Mouse (Mus musculus) heart, embryonic 12.5 days (tissue): ENCODE data around the gene Wdr31. TPM values are rescaled to one million over a fixed set of nuclear protein-coding genes. Genes with fewer than 3 reads are reported as not detected.

Source experiments
- ATAC-seq: fragments of 200-750 bp; cut with Nextera tagmentation; 2 replicates; pipeline ENCODE4 v1.8.0; 2017; ENCODE audit warnings: moderate TSS enrichment, moderate library complexity; ENCODE audit not compliant: insufficient number of reproducible peaks, low FRiP score
- H3K27ac ChIP-seq: fragments of 300-500 bp; sonication (generic); 2 replicates; pipeline ENCODE4 v1.5.1; 2016; ENCODE audit warnings: mild to moderate bottlenecking, moderate library complexity; ENCODE audit not compliant: poor library complexity, severe bottlenecking
- H3K27me3 ChIP-seq: fragments of 300-500 bp; sonication (generic); replicated peaks from 2 replicates; pipeline ENCODE4 v1.6.1; 2016; ENCODE audit warnings: mild to moderate bottlenecking, moderate library complexity
- H3K36me3 ChIP-seq: fragments of 300-500 bp; sonication (generic); 2 replicates; pipeline ENCODE4 v1.6.1; 2016; ENCODE audit warnings: mild to moderate bottlenecking, moderate library complexity
- H3K4me1 ChIP-seq: fragments of 300-500 bp; sonication (generic); replicated peaks from 2 replicates; pipeline ENCODE4 v1.6.1; 2016; ENCODE audit warnings: mild to moderate bottlenecking
- H3K4me2 ChIP-seq: fragments of 300-500 bp; sonication (generic); 2 replicates; pipeline ENCODE4 v1.6.1; 2016; ENCODE audit warnings: mild to moderate bottlenecking, moderate library complexity
- H3K4me3 ChIP-seq: fragments of 300-500 bp; sonication (generic); 2 replicates; pipeline ENCODE4 v1.5.1; 2016; ENCODE audit warnings: mild to moderate bottlenecking
- H3K9ac ChIP-seq: fragments of 300-500 bp; sonication (generic); 2 replicates; pipeline ENCODE4 v1.6.1; 2016; ENCODE audit warnings: mild to moderate bottlenecking, moderate library complexity
- H3K9me3 ChIP-seq: fragments of 300-500 bp; sonication (generic); replicated peaks from 2 replicates; pipeline ENCODE4 v1.6.1; 2016; ENCODE audit warnings: mild to moderate bottlenecking, moderate library complexity
- WGBS: fragments of 180-500 bp; shearing (Covaris S2); methylation state at CpG from one replicate; pipeline ENCODE4 v1.1.7; 2016; 5-methylcytosine and 5-hydroxymethylcytosine counted together
- polyA plus RNA-seq: library from polyadenylated mRNA; unstranded; fragments of >200 nt; fragmentation: Nextera tagmentation; extraction: Ambion mirVana; gene quantifications from 2 replicates; pipeline ENCODE4 v1.2.1, GENCODE M21; 2016

Gene Wdr31
- polyA plus RNA-seq, 1 experiment from 2014 or later, result 4.0 TPM

DNA sequence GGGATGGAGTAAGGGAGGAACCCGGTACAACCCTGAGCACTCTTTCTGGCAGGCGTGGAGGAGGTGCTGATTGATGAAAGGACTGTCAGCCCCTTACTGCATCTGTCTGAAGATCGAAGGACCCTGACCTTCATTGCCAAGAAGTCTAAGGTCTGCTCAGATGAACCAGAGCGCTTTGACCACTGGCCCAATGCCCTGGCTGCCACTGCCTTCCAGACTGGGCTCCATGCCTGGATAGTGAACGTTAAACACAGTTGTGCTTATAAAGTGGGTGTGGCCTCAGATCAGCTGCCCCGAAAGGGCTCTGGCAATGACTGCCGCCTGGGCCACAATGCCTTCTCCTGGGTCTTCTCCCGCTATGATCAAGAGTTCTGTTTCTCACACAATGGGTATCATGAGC is 25.2 kb upstream of the Wdr31 start:
- Histone ChIP-seq H3K27me3 (no peaks in the 10 kb centered on the region), H3K4me3 (no peak overlapping the region), H3K4me2 (no peak overlapping the region), H3K9ac (no peak overlapping the region), H3K36me3 (peaks cover 24% of the 10 kb centered on the region), H3K4me1 (0 out of 2 replicates have a peak, but pooled peaks cover 6% of the 10 kb centered on the region), H3K27ac (no peak overlapping the region), H3K9me3 (no peaks in the 10 kb centered on the region)
- WGBS, result 63% methylated on average over 8 of the region's 8 CpGs
- ATAC-seq, result no peak

DNA sequence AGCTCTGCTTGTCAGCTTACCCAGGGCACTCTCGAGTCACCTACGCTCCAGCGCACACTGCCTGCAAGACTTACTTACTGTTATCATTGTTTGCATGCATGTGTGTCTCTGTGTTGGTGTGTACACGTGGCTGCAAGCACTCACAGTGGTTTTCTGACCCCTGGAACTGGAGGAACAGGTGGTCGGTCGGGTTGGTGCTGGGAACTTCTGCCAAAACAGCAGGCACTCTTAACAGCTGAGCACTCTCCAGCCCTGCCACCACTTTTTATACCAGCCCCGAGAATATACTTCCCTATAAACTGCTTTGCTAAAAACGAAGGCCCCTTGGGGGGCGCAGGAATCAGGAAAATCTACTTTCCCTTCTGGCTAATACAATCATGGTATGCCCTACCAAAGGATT is 23.5 kb upstream of the Wdr31 start:
- ATAC-seq, result no peak
- Histone ChIP-seq H3K36me3 (peaks cover 17% of the 10 kb centered on the region), H3K9ac (no peak overlapping the region), H3K4me2 (no peak overlapping the region), H3K4me3 (no peak overlapping the region), H3K9me3 (no peaks in the 10 kb centered on the region), H3K4me1 (0 out of 2 replicates have a peak, but pooled peaks cover 6% of the 10 kb centered on the region), H3K27me3 (no peaks in the 10 kb centered on the region), H3K27ac (no peak overlapping the region)
- WGBS, result 55% methylated on average over 9 of the region's 9 CpGs

DNA sequence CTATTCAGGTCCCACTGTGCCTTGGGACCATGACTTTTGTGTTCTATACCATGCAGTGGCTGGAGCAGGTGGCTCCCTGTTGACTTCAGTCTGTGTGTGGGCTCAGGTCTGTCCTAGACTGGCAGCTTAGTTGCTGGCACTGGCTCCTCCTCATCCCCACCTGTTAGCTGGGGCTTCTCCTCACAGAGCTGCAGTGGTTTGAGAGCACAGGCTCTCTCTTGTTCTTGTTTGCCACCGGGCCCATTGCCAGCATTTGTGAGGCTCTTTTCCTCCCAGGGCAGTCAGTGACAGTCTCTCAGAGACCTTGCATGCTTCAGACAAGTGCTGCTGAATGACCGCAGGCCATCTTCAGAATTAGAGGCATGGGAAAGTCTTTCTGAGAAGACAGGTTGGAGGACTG is 22.0 kb upstream of the Wdr31 start:
- WGBS, result 78% methylated on average over 2 of the region's 2 CpGs
- H3K27ac ChIP-seq, result no peak overlapping the region
- no peaks in the 10 kb centered on the region for H3K27me3 ChIP-seq
- no peak overlapping the region for H3K4me3 ChIP-seq
- 0 out of 2 replicates have a peak, but pooled peaks cover 6% of the 10 kb centered on the region for H3K4me1 ChIP-seq
- no peak overlapping the region for H3K4me2 ChIP-seq
- H3K9ac ChIP-seq, result no peak overlapping the region
- no peaks in the 10 kb centered on the region for H3K9me3 ChIP-seq
- ATAC-seq, result no peak
- H3K36me3 ChIP-seq, result peaks cover 2% of the 10 kb centered on the region; the same call in 1 of the 2 replicates

DNA sequence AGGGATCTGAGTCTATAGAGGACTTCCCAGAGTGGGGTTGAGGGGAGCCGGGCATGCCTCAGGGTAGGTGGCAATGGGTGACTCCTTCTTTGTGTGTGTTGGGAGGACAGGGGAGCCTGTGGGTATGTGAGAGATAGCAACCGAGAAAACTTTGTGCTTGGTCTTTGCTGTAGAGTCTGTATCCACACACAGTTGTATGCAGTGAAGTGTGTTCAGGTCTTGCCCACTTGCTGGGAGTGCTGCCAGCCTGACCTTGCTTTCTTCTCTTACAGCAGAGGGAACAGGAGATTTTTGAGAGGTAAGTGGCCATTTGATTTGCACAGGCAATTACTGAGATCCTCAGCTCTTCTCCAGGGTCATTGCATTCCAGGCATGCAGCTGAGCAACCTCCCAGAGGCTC is 17.2 kb upstream of the Wdr31 start:
- WGBS, result 76% methylated on average over 2 of the region's 2 CpGs
- no peak for ATAC-seq
- no peaks in the 10 kb centered on the region for H3K4me1 ChIP-seq
- no peak overlapping the region for H3K9ac ChIP-seq
- H3K4me2 ChIP-seq, result no peak overlapping the region
- no peaks in the 10 kb centered on the region for H3K36me3 ChIP-seq
- H3K27ac ChIP-seq, result no peak overlapping the region
- no peak overlapping the region for H3K4me3 ChIP-seq
- H3K9me3 ChIP-seq, result no peaks in the 10 kb centered on the region
- no peaks in the 10 kb centered on the region for H3K27me3 ChIP-seq

DNA sequence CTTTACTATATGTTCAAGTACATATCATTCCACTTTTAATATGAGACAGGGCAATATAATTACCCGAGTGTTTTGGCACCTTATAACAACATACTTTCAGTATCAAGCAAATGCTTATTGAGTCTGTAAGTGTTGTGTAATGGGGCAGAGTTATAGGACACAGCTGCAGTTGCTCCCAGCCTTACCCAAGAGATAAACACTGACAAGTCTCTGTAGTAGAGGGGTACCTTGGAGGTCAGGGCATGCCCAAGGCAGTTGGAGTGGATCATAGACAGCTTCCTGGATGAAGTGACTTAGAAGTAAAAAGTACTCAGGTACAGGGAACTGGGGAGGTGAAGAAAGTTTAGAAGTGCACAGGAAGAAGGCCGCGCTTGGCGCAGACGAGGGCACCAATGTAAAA is 16.5 kb upstream of the Wdr31 start:
- WGBS, result 88% methylated on average over 5 of the region's 5 CpGs
- Histone ChIP-seq H3K9ac (no peak overlapping the region), H3K36me3 (no peaks in the 10 kb centered on the region), H3K27me3 (0 out of 2 replicates have a peak, but pooled peaks cover 3% of the 10 kb centered on the region), H3K27ac (no peak overlapping the region), H3K4me1 (no peaks in the 10 kb centered on the region), H3K4me2 (no peak overlapping the region), H3K4me3 (no peak overlapping the region), H3K9me3 (no peaks in the 10 kb centered on the region)
- ATAC-seq, result no peak

DNA sequence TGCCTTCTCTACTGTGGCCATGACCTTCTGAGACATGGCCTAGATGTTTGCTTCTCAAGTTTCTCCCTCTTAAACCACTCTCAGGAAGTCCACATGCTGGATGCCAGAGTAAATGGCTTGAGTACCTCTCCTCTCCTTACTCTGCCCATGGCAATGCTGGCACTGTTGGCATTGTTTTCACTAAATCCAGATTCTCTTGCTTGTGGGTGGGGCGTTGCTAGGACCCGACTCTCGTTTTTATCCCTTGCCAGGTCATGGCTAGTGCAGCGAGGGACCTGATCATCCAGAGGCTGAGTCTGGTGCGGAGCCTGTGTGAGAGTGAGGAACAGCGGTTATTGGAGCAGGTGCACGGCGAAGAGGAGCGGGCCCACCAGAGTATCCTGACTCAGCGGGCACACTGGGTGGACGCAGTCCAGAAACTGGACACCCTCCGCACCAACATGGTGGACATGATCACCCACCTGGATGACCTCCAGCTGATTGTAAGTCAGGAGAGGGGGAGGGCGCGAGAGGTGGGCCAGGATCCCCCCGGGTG is 15.5 kb upstream of the Wdr31 start:
- no peaks in the 10 kb centered on the region for H3K36me3 ChIP-seq

DNA sequence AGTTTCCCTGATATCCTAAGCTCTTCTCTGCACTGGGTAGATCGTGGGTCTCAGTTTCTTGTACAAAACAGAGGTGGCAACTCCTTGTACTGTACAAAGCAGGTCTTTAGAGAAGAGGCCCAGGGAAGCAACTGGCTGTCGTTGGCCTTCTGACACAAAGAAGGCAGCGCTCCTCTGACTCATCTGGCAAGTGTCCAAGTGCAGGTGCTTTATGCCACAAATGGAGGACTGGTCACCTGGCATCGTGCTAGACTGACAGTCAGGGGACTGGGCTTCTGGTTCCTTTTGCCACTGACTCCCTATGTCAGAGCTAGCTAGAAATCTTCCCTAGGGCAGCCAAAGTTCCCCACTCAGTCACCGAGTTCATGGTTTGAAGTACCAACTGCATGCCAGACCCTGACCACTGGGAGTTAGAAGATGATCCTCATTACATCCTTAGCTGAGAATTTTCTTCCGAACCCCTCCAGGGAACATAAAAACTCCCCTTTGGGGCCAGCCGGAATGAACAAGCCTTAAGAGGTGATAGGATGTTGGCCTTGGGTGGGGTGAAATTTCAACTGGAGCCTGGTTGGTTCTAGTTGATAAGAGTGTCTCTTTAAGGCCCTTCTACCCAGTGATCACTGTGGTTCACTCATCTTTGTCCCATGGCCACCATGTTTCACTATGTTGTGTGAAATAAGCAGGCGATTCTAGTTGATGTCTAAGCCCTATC is 14.9 kb upstream of the Wdr31 start:
- no peak for ATAC-seq
- H3K9me3 ChIP-seq, result no peaks in the 10 kb centered on the region
- H3K4me2 ChIP-seq, result no peak overlapping the region
- no peak overlapping the region for H3K9ac ChIP-seq
- no peaks in the 10 kb centered on the region for H3K4me1 ChIP-seq
- no peak overlapping the region for H3K27ac ChIP-seq
- H3K4me3 ChIP-seq, result no peak overlapping the region
- 81% methylated on average over 8 of the region's 8 CpGs for WGBS
- H3K27me3 ChIP-seq, result peaks cover 13% of the 10 kb centered on the region; the same call in 1 of the 2 replicates
- no peaks in the 10 kb centered on the region for H3K36me3 ChIP-seq

More for the DNA sequence above, 15.5 kb upstream of the Wdr31 start:
- H3K4me2 ChIP-seq, result no peak overlapping the region
- H3K4me1 ChIP-seq, result no peaks in the 10 kb centered on the region
- H3K9ac ChIP-seq, result no peak overlapping the region
- ATAC-seq, result no peak
- H3K9me3 ChIP-seq, result no peaks in the 10 kb centered on the region
- 90% methylated on average over 15 of the region's 15 CpGs for WGBS
- H3K27me3 ChIP-seq, result peaks cover 11% of the 10 kb centered on the region; the same call in 1 of the 2 replicates
- no peak overlapping the region for H3K27ac ChIP-seq
- no peak overlapping the region for H3K4me3 ChIP-seq

DNA sequence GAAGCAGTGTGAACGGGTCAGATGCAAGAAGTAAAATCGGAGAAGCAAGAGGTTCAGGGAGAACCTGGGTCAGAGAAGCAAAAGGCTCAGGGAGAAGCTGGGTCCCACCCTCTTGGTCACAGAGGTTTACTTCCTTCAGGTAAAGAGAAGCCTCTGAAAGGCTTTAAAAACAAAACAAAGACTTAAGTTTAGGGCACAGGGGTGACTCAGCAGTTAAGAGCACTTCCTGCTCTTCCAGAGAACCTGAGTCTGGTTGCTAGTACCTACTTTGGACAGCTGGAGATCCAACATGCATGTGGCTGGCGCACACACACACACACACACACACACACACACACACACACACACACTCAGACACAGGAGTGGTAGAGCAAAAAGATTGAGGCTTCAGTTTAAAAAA is 14.2 kb upstream of the Wdr31 start:
- H3K9ac ChIP-seq, result no peak overlapping the region
- no peak overlapping the region for H3K27ac ChIP-seq
- H3K27me3 ChIP-seq, result peaks cover 19% of the 10 kb centered on the region; the same call in 1 of the 2 replicates
- H3K36me3 ChIP-seq, result no peaks in the 10 kb centered on the region
- no peak overlapping the region for H3K4me3 ChIP-seq
- 73% methylated on average over 3 of the region's 3 CpGs for WGBS
- ATAC-seq, result no peak
- H3K4me2 ChIP-seq, result no peak overlapping the region
- H3K4me1 ChIP-seq, result peaks cover 1% of the 10 kb centered on the region; the same call in 1 of the 2 replicates
- H3K9me3 ChIP-seq, result no peaks in the 10 kb centered on the region

DNA sequence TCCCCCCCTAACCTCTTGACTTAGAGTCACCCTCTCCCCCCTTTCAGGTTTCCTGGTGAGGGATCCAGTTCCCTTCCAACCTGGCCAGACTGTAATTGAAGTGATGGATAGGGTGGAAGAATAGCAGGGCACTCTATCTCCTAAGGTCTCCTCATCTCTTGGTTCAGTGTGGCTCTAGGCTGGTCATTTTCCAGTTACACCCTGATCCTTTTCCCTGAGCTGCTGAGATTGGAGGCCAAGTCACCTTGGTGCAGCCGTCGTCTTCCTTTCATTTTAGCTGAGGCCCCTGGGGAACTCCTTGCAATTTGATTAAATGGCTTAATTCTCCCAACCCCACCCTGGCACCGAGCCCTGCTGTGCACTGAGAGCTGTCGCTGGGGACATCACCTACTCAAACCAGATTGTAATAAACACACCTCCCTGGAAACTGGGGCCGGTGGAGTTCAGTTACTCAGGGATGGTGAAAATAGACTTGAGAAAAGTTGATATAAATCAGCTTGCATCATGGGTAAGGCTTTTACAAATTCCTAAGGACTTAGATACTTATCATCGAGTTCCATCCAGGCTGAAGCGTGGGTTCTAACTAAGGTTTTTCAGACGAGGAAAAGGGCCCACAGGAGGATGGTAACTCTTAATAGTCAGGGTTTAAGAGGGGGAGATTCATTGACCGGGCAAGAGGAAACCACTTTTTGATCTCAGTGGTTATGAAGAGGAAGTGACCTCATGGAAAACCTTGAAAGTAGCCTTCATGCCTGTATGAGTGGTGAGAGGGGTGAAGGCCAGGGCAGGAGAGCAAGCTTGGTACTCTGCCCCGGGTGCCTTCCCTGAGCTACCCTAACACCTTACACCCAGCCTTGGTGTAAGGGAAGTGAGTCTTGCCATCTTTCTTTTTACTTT is 10.3 kb upstream of the Wdr31 start:
- H3K27ac ChIP-seq, result no peak overlapping the region
- no peak overlapping the region for H3K9ac ChIP-seq
- no peak overlapping the region for H3K4me3 ChIP-seq
- peak overlapping the region; percentile 94; the same call in 1 of the 2 replicates for H3K4me2 ChIP-seq
- peaks cover 9% of the 10 kb centered on the region for H3K4me1 ChIP-seq
- peaks cover 37% of the 10 kb centered on the region for H3K27me3 ChIP-seq
- 47% methylated on average over 10 of the region's 10 CpGs for WGBS
- H3K9me3 ChIP-seq, result no peaks in the 10 kb centered on the region
- H3K36me3 ChIP-seq, result no peaks in the 10 kb centered on the region
- ATAC-seq, result no peak; the same call in 1 of the 2 replicates

DNA sequence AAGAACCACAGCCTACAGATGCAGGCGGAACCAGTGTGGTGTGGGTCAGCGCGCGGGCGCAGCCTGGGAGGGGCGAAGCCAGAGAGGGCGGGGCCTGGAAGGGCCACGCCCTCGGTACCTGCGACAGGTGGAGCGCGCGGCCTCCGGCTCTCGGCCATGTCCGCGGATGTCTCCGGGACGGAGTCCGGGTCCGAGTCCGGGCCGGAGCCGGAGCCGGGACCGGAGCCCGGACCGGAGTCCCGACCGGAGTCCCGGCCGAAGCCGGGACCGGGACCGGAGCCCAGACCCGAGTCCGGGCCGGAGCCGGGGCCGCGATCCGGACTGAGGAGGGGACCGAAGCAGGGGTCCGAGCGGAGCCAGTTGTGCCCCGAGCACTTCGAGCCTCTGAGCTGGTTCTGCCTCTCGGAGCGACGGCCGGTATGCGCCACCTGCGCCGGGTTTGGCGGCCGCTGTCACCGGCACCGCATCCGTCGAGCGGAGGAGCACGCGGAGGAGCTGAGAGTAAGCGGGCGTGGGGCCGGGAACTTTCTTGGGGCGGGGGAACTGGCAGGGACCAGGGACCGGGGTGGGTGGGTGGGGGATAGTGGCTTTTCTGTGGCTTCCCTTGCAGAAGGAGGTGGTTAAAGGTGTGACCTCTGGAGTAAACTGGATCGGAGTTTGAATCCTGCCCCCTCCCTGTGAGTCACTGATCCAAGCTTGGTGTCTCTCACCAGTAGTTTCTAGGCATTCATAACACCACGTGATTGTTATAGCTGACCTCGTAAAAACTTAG is 9.4 kb upstream of the Wdr31 start, which contains the start of gene Bspry:
Bspry (plus strand) TSS at position 117 of the 772 bp plus-strand sequence.
- Histone ChIP-seq H3K4me1 (peaks cover 9% of the 10 kb centered on the region), H3K36me3 (no peaks in the 10 kb centered on the region), H3K27ac (no peak within 1 kb of the TSS), H3K4me2 (peak within 1 kb of the TSS; percentile 94), H3K4me3 (peak within 1 kb of the TSS; percentile 55), H3K27me3 (peaks cover 37% of the 10 kb centered on the region), H3K9ac (peak within 1 kb of the TSS; percentile 39; the same call in 1 of the 2 replicates), H3K9me3 (no peaks in the 10 kb centered on the region)
- ATAC-seq, result peak; percentile 78
- 3% methylated on average over 70 of the region's 71 CpGs for WGBS
